Mouse (Mus musculus): ENCODE data around the gene Flt3.
A peak's percentile ranks its signal among the peaks of the same experiment; 100 is the strongest.

The Flt3 gene

DNA sequence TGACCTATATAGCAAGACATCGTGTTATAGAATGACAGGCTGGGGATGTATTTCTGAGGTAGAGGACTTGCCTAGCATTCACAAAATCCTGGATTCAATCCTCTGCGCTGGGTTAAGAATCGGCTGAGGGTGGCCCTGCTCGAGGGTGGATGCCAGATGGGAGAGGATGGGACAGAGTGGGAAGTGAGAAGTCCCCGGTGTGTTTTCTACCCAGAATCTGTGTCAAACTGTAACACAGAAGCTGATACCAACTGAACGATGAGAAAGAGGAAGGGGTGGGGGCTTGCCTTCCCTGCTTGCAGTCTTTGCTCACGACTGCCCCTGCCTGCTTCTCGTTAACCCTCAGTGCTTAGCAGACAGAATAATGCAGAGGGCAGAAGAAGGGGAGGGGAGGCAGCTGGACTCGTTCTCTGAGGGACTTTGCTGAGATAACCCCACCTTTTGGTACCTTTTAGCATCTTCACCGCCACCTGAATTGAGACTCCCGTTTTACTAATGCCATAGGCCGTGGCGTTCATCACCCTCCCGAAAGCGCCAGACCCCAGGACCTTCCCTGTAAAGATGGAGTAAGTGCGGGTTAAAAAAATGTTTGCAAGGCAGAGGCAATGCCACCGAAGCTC lies 46.0 kb downstream of the Flt3 start:
- no peak for DNase-seq (ENCODE audit: low spot score in 2 of 2)

DNA sequence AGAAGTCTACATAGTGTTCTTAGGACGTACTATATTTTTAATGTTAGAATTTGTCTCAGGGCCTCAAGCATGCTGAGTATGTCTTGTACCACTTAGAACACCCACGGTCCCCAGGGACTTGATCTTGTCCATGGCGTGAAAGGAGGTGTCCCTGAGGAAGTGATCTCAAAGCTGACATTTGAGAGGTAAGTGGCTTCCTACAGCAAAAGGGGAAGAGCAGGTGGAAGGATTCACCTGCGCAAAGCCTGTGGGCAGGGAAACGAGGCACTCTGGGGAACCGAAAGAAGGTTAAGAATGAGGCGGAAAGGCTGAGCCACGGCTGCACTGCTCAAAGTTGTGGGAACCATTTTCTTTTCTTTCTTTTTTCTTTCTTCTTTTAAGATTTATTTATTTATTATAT lies 48.4 kb downstream of the Flt3 start:
- peak in 1 of 2 experiments; percentile 50 for DNase-seq (ENCODE audit: low spot score in 2 of 2)

DNA sequence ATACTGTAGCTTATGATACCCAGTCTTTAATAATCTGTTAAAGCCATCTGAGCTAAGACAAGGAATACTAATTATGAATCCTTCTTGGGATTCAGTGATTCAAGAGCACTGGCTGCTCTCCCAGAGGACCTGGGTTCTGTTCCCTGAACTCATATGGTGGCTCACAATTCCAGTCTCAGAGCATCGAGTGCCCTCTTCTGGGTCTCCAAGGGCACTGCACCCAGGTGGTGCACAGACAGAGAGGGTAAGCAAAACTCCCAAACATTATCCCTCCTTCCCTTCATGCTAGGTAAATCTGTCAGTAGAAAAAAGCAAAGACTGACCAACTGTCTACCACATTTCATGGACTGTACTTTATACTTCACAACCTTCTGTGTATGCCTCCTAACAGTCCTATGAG lies 54.3 kb downstream of the Flt3 start:
- no peak for DNase-seq (ENCODE audit: low spot score in 2 of 2)

DNA sequence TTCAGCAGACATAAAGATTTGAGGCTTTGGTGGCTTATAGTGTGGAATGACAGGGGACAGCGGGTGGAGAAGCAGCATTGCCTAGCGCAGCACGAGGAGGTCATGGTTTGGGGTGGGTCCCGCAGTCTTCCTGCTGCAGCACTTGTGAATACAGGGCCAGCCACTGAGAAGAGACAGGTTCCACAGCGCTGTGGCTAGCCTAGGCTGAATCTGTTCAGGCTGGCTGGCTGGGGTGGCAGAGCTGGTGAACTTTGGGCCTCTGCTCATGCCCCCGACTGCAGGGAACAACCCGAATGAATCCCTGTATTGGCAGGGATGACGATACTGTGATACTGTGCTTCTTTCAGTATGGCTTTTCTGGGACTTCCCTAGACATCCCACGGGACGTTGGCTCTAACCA lies 56.4 kb downstream of the Flt3 start:
- DNase-seq (ENCODE audit: low spot score in 2 of 2), result no peak

DNA sequence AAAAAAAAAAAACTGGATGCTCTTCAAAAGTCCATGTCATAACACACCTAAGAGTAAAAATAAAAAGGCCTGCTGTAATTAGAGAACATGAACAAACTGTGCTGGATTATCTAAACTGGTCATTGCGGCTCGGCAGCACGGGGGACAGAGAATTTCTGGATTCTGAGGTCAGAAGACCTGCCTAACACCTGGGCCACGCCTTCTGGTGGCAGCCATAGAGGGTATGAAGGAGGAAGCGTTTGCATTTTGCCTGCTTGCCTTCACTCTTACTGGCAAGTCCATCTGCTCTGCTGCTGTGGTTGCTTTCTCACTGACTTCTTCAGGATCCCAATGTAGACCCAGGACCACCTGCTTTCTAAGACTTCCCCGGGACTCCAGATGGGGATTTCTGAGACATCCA lies 57.4 kb downstream of the Flt3 start:
- no peak for DNase-seq (ENCODE audit: low spot score in 2 of 2)

DNA sequence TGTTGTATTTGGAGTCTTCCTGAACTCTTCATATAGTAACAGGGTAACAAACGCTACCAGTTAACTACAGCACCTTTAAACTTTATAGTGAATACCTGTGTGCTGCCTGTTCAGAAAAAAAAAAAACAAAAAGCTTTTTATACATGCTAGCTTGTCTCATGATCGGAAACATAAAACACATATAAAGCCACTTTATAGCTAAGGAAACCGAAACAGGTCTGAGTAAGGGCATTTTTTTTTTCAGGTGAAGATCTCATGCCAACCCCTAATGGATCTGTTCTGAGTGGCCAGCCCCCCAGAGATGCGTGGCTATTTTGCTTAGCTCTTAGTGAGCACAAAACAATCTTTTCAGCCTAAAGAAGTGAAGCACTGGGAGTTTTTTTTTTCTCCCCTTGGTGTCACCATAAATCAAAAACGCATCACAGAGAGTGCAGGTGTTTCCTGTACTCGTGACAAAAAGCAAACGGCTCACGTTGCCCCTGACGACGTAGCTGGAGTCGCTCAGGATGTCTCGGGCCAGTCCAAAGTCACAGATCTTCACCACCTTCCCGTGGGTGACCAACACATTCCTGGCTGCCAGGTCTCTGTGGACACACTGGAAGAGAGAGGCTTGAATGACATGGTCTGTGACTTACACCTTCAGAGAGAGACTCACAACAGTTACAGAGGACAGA lies 59.4 kb downstream of the Flt3 start:
- DNase-seq (ENCODE audit: low spot score in 2 of 2), result peak; percentile 4 to 81

DNA sequence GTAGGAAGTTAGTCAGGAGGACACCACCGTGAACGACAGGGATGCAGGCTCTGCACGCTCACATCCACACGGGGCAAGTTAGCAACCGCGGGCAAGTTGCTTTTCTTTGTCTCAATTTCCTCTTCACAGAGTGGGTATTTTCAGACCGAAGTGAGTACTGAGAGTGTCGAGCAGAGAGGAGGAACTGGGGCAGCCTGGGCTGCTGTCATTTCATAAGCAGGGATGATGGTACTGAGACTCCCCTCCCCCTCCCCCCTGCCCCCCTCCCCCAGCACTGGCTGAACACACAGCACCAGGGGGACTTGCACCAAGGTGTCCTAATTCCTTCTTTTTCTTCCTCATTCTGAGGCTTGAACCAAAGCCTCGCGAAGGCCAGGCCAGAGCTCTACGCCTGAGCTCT lies 60.7 kb downstream of the Flt3 start:
- peak in 1 of 2 experiments; percentile 62 for DNase-seq (ENCODE audit: low spot score in 2 of 2)

DNA sequence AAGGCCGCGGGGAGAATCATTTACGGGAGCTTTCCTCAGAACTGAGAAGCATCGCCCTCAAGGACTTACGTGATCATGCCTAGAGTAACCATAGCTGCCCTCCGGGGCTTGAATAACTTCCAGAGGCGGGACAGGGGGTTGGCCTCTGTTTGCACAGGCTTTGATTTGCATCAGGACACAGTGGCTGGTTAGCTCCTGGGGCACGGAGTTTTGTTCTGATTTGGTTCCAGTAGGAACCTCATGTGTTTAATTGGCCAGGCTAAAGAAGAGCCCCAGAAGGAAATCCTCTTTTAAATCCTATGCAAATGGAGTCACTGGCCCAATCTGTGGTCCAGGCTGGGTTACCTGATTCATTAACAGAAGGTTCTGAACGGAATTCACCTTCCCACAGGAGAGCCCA lies 61.3 kb downstream of the Flt3 start:
- DNase-seq (ENCODE audit: low spot score in 2 of 2), result peak in 1 of 2 experiments; percentile 66

DNA sequence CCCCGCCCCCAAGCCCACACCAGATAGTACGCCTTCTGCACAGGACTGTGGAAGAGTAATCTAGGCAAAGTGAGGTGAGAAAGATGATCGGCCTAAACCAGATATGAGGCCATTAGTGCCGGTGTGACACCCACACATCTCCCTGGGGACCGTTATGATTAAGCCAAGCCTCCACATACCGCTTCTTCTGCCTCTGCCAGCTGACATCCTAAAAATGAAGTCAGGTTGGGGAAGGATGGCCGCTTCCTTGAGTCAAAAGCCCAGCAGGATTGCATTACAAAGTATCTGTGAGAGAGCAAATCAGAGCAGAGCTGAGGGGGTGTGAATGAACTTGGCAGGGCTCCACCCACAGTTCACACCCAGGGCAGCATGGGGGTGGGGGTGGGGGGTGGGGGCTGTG lies 67.6 kb downstream of the Flt3 start:
- DNase-seq (ENCODE audit: low spot score in 2 of 2), result peak in 1 of 2 experiments; percentile 32

DNA sequence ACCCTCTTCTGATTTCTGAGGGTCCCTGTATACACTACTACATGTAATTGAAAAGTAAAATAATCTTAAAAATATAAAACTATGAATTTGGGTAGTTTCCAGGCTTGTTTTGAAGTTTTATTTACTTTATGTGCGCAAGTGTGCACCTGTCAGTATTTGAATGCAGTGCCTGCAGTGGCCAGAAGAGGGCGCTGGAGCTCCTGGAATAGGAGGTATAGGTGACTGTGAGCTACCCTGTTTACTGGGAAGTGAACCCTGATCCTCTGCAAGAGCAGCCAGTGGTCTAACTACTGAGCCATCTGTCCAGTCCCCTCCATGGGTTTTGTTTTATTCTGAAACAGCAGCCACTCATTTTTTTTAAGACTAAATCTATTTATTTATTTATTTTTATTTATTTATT lies 68.7 kb downstream of the Flt3 start:
- DNase-seq (ENCODE audit: low spot score in 2 of 2), result peak; percentile 24 to 81

DNA sequence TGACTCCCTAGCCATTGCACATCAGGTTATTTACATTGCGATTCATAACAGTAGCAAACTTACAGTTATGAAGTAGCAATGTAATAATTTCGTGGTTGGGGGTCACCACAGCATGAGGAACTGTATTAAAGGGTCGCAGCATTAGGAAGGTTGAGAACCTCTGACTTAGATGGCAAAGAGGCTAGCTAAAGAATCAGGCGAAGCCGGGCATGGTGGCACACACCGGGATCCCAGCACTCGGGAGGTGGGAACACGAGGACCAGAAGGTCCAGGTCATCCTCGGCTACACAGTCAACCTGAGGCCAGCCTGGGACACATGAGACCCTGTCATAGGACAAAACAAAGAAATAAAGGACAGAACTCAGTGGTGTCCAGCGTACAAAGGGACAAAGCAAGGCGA lies 70.3 kb downstream of the Flt3 start:
- DNase-seq (ENCODE audit: low spot score in 2 of 2), result no peak

DNA sequence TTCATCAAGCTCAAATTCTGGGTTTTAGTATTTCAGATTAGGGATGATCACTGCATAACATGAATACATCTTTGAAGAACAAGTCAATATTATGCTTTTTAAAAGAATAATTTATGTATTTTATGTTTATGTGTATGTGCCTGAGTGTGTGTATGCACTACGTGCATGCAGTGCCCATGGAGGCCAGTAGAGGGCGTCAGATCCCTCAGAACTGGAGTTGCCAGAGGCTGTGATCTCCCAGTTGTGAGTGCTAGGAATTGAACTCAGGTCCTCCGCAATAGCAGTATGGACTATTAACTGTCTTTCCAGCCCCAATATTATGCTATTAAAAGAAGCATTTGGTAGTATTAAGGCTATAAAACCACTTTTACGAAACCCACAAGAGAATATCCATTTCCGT lies 72.7 kb downstream of the Flt3 start:
- no peak for DNase-seq (ENCODE audit: low spot score in 2 of 2)

DNA sequence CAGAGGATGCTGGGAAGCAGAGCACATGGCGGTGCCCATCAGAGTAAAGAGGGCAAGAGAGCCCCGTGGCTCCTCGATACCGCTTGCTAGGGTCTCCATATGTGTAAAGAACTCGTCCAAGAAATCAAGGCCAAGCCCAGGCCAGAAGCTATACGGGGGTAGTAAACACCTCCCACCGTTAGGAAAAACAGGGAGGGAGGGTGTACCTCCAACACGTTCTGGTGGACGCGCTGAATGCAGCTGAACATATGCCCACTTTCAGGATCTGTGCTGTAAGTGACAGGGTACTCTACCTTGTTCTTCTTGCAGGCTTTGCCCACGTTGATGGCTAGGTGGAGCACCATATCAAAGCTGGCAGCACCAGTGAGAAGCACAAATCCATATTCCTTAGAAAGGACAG lies 74.4 kb downstream of the Flt3 start:
- no peak for DNase-seq (ENCODE audit: low spot score in 2 of 2)

DNA sequence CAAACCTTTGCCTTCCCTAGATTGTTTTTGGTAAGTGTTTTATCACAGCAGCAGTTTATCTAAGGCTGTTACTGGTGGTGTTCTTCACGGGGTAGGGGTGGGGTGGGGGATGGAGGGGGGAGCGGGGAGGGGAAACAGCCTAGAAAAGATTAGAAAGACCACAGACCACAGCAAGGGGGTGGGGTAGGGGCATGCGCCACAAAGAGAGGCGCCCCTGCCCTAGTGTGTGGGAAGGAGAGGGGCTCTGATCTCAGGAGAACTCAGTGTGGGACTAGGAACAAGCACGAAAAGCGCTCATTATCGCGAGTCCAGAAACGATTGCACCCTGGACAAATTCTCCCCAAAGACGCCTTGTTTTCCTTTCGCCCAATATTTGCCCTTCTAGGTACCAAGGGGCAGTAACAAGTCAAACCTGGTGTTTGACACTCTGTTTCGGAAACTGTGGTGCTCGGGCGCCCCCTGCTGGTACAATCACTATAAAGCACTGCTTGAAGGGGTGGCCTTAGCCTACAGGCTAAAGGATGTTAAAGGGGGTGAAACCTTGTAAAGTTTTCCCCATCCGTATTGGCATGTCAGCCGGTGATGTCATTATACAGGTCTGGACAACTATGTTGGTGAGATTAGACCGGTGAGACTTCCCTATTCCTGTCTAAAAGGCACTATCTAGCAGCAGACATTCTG lies 76.9 kb downstream of the Flt3 start:
- peak; percentile 56 to 83 for DNase-seq (ENCODE audit: low spot score in 2 of 2)

DNA sequence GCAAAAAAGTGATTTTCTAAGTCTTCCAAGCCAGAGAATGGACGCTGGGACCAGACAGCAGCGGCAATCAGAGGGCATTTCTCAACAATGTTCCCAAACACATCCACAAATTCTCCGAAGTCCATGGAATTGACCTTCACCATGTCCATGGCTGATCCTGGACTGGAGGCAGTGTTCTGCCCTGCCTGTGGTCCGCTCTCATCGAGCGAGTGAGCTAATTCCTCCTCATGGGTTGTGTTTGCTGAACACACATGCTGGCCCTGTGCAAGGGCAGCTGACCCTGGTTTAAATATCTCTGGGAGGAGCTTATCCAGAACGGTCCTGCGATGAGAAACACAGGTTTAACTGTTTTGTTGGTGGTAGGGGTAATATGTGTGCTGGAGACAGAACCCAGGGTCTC lies 78.1 kb downstream of the Flt3 start, which contains the start of gene Urad:
Gene Urad, minus strand, starts transcription at position 258 of the 400 bp plus-strand sequence.
- no peak for DNase-seq (ENCODE audit: low spot score in 2 of 2)

DNA sequence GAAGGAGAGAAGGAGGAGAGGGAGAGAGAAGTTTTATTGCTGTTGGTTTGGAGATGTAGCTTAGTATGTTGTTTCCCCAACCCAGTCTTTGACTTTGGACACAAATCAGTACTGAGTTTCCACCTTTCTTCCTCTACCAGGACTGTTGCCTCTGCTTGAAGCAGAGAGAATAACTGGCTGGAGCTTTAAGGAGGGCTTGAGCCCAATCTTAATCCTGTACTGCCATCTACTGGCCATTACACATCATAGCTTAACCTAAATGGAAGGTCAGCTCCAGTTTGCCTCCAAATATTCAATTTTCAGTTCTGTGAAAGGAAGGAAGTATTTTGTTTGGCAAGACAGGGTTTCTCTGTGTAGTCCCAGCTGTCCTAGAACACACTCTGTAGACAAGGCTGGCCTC lies 80.6 kb downstream of the Flt3 start:
- DNase-seq (ENCODE audit: low spot score in 2 of 2), result peak in 1 of 2 experiments; percentile 31

DNA sequence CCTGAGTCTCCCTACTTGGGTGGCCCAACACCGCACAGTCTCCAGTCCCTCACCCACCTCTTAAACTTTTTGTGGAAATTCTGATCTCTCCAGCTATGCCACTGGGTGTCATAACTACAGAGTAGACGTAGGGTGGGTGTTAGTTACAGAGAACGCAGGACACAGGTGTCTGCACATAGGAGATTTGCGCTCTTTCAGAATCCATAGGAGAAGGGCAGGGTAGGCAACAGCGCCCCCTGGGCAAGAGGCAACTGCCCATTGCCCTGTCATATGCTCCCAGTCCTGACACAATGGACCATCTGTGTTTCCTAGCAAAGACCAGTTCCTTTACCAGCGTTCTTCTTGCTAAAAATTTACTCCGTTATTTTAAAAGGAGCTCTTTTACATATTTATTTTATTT lies 82.3 kb downstream of the Flt3 start:
- DNase-seq (ENCODE audit: low spot score in 2 of 2), result no peak

DNA sequence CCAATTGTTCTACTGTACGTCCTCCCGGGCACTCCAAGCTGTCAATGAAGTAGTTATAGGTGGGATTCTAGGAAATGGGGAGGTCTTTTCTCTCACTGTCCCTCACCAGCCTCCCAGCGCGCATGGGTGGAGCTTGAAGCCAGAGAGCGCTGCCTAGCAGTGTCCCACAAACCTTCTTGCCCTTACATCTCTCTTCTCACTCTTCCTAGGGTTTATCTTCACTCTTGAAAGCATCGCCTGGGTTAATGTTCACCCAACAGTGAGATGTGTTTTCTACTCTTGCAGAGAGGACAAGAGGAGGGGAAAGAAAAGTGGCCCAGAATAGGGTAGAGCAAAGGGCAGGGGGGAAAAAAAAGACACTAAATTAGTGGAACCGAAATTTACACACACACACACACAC lies 83.0 kb downstream of the Flt3 start:
- DNase-seq (ENCODE audit: low spot score in 2 of 2), result no peak

DNA sequence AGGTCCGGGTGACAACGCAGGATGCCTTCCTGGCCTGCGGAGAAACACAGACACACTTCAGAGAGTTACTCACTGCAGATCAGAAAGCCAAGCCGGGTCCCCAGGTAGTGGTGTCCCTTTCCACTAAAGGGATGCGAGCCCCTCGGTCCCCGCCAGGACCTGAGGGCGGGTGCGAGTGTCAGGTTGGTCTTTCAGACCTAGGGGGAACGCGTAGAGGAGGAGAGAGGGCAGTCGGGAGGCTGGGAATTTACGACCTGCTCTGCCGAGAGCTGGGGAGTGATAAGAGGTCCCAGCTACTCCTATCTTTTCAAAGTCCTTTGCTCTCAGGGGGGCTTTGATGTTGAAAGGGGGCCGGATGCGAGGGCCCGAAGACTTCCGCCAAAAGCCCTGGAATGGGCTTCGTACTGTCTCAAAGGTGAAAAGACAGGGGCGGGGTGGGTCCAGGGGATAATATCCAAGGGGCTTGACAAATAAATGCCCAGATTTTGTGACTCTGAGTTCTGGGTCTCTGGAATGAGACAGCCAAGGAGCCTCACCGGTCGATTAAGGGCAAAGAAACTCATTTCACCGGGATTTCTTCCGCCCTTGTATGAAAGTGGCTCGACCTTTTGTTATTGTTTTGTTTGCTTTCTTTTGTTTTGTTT lies 84.7 kb downstream of the Flt3 start:
- DNase-seq (ENCODE audit: low spot score in 2 of 2), result no peak

DNA sequence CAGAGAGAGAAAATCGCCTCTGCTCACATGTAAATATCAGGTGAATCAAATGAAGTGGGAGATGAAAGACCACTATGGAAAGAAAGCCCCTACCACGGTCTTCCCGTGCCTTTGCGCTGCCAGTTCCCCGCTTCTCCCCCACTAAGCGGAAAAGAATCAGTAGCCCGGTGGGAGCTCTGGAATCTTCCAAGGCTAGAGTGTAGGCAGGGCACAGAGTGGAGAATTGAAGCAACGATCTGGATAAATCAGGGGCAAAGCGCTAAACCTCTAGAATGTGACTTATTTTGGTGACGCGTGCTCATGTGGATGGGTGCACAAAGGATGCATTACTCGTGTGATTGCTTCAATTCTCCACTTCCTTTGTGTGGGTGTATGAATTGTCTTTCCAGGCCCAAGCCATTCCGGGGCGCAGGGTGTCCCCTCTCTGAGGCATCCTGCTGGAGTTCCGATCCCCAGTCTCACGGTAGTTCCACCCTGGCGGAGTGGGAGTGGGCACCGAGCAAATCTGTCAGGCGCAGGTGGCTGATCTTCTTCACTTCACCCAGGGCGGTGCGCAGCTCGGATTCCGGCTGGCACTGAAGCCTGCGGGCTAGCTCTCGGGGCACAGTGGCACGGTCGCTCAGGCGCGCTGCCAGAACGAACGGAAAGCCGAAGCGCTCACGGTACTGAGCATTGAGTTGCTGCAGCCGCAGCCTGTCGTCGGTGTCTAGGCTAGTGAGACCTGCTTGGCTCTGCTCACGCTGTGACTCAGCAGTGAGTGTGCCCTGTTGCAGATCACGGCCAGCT lies 85.5 kb downstream of the Flt3 start:
- no peak for DNase-seq (ENCODE audit: low spot score in 2 of 2)

DNA sequence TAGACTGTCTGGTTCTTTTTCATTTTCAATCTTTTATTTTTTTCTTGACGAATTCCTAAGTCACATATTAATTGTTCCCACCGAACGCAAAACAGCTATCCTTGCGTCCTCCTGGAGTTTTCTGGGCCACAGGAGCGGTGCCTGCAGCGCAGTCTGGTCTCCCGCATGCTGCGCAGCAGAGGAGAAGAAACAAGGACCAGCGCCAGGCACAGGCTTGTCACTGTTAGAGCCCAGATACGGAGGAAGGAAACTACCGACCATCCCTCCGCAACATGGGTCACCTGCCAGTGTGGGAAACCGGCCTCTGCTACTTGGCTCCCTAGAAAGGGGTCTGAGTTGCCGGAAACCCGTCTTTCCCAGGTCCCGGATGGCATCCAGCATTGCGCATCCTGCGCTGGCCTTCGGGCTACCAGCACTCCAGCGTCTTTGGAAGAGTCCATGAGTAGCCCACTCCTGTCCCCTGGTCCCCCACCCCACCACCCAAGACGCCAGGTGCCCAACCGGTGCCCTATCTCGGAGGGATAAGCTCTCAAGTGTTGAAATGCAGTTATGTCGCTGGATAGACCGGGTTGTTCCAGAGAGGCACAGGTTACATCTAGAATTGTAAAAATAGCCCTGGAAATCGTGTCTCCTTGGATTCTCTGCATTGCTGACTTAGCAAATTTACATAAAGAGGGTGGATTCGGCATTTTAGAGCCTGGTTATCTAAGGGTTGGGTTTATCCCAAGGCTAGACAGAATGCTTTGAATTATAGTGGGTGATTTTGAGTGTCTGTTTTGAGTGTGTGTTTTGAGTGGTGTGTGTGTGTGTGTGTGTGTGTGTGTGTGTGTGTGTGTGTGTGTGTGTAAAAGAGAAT lies 87.2 kb downstream of the Flt3 start:
- DNase-seq (ENCODE audit: low spot score in 2 of 2), result no peak

Measured in natural killer cell, adult 2 months (primary cell).